8 mouse cellular contexts compared by ENCODE assay signal in the genomic region with DNA sequence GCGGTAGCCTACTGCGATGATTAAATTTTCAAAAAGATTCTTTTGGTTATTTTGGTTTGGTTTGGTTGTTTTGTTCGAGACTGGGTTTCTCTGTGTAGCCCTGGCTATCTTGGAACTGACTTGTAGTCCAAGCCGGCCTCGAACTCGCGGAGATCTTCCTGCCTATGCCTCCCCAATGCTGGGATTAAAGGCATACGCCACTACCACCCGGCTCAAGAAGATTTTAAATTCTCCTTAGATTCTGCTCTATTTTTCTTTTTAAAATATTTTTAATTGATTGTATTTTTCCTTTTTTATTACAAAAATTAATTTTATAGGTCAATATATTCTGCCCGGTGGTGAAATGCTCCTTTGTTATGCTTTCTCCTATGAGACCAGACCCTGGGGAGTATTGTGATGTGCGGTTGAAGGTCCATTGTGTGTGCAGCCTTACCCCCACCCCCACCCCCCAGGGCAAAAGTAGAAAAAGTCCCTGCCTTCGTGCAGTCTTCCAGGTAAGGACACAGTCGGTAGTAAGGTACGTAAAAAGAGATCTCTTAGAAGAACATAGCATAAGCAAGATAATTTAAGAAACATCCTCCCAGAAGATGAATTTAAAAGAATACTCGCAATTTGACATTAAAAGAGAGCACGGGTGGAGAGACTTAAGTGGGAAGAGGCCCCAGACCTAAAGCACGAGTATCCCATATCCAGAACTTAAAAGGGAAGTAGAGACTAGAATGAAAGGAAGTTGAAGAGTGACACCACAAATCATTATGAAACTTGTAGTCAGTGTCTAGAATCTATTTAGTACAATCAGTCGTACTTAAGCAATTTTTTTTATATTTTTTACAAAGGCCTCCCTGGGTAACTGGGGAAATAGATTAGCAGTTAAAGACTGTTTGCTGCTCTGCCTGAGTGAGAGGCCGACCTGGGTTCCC. TPM values are rescaled to one million over a fixed set of nuclear protein-coding genes. Genes with fewer than 3 reads are reported as not detected.
DNase-seq lines count a peak whose midpoint lies in the region; ATAC-seq and TF ChIP-seq lines count a peak whose summit lies in the region.

No protein-coding gene starts in this region.

- no peaks in the 10 kb centered on the region for H3K36me3 ChIP-seq in embryonic facial prominence, embryonic 11.5 days (replicated peaks; ENCODE audit: control insufficient read depth, insufficient read depth, low read depth, low read length)
- no peaks in the 10 kb centered on the region for H3K36me3 ChIP-seq in intestine, embryonic 16.5 days (ENCODE audit: control insufficient read depth, insufficient read depth, low read length)
- H3K36me3 ChIP-seq in myocyte (ENCODE audit: control insufficient read depth, insufficient read depth) = no peaks in the 10 kb centered on the region

- peak overlapping the region; percentile 71 for H3K4me2 ChIP-seq in embryonic facial prominence, embryonic 11.5 days (ENCODE audit: low read depth, low read length)
- H3K4me2 ChIP-seq in intestine, embryonic 16.5 days (ENCODE audit: low read depth, low read length) = peak overlapping the region; percentile 77
- H3K4me2 ChIP-seq in myocyte (ENCODE audit: low read depth) = peak overlapping the region; percentile 75

- H3K79me2 ChIP-seq in myocyte (ENCODE audit: control insufficient read depth, insufficient read depth) = peaks cover 42% of the 10 kb centered on the region

- H3K9me3 ChIP-seq in embryonic facial prominence, embryonic 11.5 days (replicated peaks; ENCODE audit: control insufficient read depth, low read length) = no peaks in the 10 kb centered on the region
- H3K9me3 ChIP-seq in intestine, embryonic 16.5 days (ENCODE audit: control insufficient read depth, low read length) = no peaks in the 10 kb centered on the region

- H3ac ChIP-seq in myocyte (ENCODE audit: control insufficient read depth, insufficient read length) = peak overlapping the region; percentile 87

- peak; percentile 64; the same call in 1 of the 2 replicates for ATAC-seq in embryonic facial prominence, embryonic 11.5 days (replicated peaks; ENCODE audit: insufficient number of reproducible peaks, low FRiP score, low TSS enrichment, low read depth)
- no peak for ATAC-seq in intestine, embryonic 16.5 days
- no peak for ATAC-seq in erythroid progenitor cell, adult 5-6 weeks (replicated peaks; ENCODE audit: low FRiP score, poor library complexity, severe bottlenecking)

- TF ChIP-seq POLR2A in myocyte (IDR thresholded peaks at IDR 0.05; ENCODE audit: insufficient read length, low read depth) = no peak

- no peaks in the 10 kb centered on the region for H3K27me3 ChIP-seq in embryonic facial prominence, embryonic 11.5 days (ENCODE audit: control insufficient read depth, insufficient read depth, low read length)
- no peaks in the 10 kb centered on the region for H3K27me3 ChIP-seq in intestine, embryonic 16.5 days (replicated peaks; ENCODE audit: control insufficient read depth, insufficient read depth, low read length)
- peaks cover 2% of the 10 kb centered on the region for H3K27me3 ChIP-seq in myocyte (ENCODE audit: control insufficient read depth, insufficient read depth, insufficient read length)

- H3K4me1 ChIP-seq in embryonic facial prominence, embryonic 11.5 days (ENCODE audit: control insufficient read depth, insufficient read depth, low read length) = no peaks in the 10 kb centered on the region
- peaks cover 20% of the 10 kb centered on the region for H3K4me1 ChIP-seq in intestine, embryonic 16.5 days (ENCODE audit: control insufficient read depth, insufficient read depth, low read length)

- H3K27ac ChIP-seq in layer of hippocampus, adult 2 months = peak overlapping the region; percentile 93
- H3K27ac ChIP-seq in embryonic facial prominence, embryonic 11.5 days (replicated peaks; ENCODE audit: low read depth, low read length) = no peak overlapping the region
- H3K27ac ChIP-seq in intestine, embryonic 16.5 days (ENCODE audit: low read length) = 0 out of 2 replicates have a peak overlapping the region, but pooled peaks have one; percentile 98

- H3K4me3 ChIP-seq in layer of hippocampus, adult 2 months = peak overlapping the region; percentile 86
- H3K4me3 ChIP-seq in embryonic facial prominence, embryonic 11.5 days (ENCODE audit: low read depth, low read length) = peak overlapping the region; percentile 97
- H3K4me3 ChIP-seq in intestine, embryonic 16.5 days (ENCODE audit: low read length) = peak overlapping the region; percentile 97
- H3K4me3 ChIP-seq in myocyte = peak overlapping the region; percentile 66

- H3K9ac ChIP-seq in embryonic facial prominence, embryonic 11.5 days (replicated peaks; ENCODE audit: low read length) = peak overlapping the region; percentile 95; the same call in 1 of the 2 replicates
- H3K9ac ChIP-seq in intestine, embryonic 16.5 days (ENCODE audit: low read depth, low read length) = peak overlapping the region; percentile 98

- WGBS in embryonic facial prominence, embryonic 11.5 days = 57% methylated on average over 19 of the region's 19 CpGs
- WGBS in intestine, embryonic 16.5 days = 48% methylated on average over 19 of the region's 19 CpGs

- DNase-seq in layer of hippocampus, adult 2 months (ENCODE audit: low spot score in 2 of 2) = no peak
- DNase-seq in layer of hippocampus, adult 9-10 months (ENCODE audit: low spot score) = no peak
- DNase-seq in embryonic facial prominence, embryonic 11.5 days (ENCODE audit: low spot score) = no peak
- DNase-seq in left cerebral cortex, adult 11 months (ENCODE audit: low spot score) = no peak
- no peak for DNase-seq in MN1 (ENCODE audit: low spot score)

- no peak for TF ChIP-seq CTCF in layer of hippocampus, adult 2 months (conservative IDR thresholded peaks at IDR 0.05)

TF ChIP-seq in myocyte, 11 proteins besides CTCF, POLR2A, EP300 and RAD21:
- TF ChIP-seq REST (IDR thresholded peaks at IDR 0.05; ENCODE audit: insufficient read depth, insufficient read length) = no peak
- TF ChIP-seq USF1 (IDR thresholded peaks at IDR 0.05; ENCODE audit: low read depth) = no peak
- TF ChIP-seq TCF12 (IDR thresholded peaks at IDR 0.05; ENCODE audit: insufficient read depth, poor library complexity, severe bottlenecking) = no peak
- no peak for TF ChIP-seq CEBPB (IDR thresholded peaks at IDR 0.05; ENCODE audit: insufficient read depth, poor library complexity, severe bottlenecking)
- no peak for TF ChIP-seq MYOG (IDR thresholded peaks at IDR 0.05; ENCODE audit: control insufficient read depth in 1 of 3, insufficient read depth in 1 of 3, insufficient read length in 2 of 3, low read depth in 2 of 3)
- TF ChIP-seq MAX (IDR thresholded peaks at IDR 0.05; ENCODE audit: low read depth) = no peak
- no peak for TF ChIP-seq TCF3 (IDR thresholded peaks at IDR 0.05; ENCODE audit: insufficient read length, low read depth)
- no peak for TF ChIP-seq SRF (IDR thresholded peaks at IDR 0.05; ENCODE audit: control insufficient read depth, insufficient read length, low read depth)
- TF ChIP-seq POLR2AphosphoS2 (IDR thresholded peaks at IDR 0.05; ENCODE audit: insufficient read length, low read depth) = no peak
- no peak for TF ChIP-seq E2F4 (IDR thresholded peaks at IDR 0.05; ENCODE audit: insufficient read depth)
- TF ChIP-seq MYOD1 (IDR thresholded peaks at IDR 0.05; ENCODE audit: control insufficient read depth in 1 of 3, insufficient read length in 2 of 3, low read depth in 2 of 3) = no peak

RNA-seq across cellular contexts. Expression of a gene that starts 0.6 kb away (rescaled TPM):
- 10 to 100 TPM; 58.9 to 66.1 TPM for total RNA-seq in layer of hippocampus, adult 2 months (2021)
- polyA plus RNA-seq in embryonic facial prominence, embryonic 11.5 days (2014; fragmentation: Nextera tagmentation; extraction: Ambion mirVana) = 46.1 and 51.4 TPM in 2 replicates
- 115 and 127 TPM in 2 replicates for polyA plus RNA-seq in intestine, embryonic 16.5 days (2015; fragmentation: Nextera tagmentation; extraction: Ambion mirVana)
- polyA plus RNA-seq in myocyte (2012; fragmentation: generic; extraction: Trizol) = 56.3 TPM
- total RNA-seq in erythroid progenitor cell, adult 5-6 weeks (2015; ENCODE audit: low replicate concordance) = 80.4 and 109 TPM in 2 replicates
- 68.8 and 102 TPM in 2 replicates for total RNA-seq in erythroid progenitor cell, adult 5-6 weeks (2017; ENCODE audit: low replicate concordance)

RNA-seq across cellular contexts. Expression of a gene that starts 32.7 kb away (rescaled TPM):
- 100 to 1,000 TPM; 199 to 202 TPM for total RNA-seq in layer of hippocampus, adult 2 months (2021)
- polyA plus RNA-seq in embryonic facial prominence, embryonic 11.5 days (2014; fragmentation: Nextera tagmentation; extraction: Ambion mirVana) = 30.2 and 34.2 TPM in 2 replicates
- polyA plus RNA-seq in intestine, embryonic 16.5 days (2015; fragmentation: Nextera tagmentation; extraction: Ambion mirVana) = 13.4 and 15.0 TPM in 2 replicates
- 6.6 TPM for polyA plus RNA-seq in myocyte (2012; fragmentation: generic; extraction: Trizol)
- 24.1 and 25.6 TPM in 2 replicates for total RNA-seq in erythroid progenitor cell, adult 5-6 weeks (2015; ENCODE audit: low replicate concordance)
- 31.3 and 36.2 TPM in 2 replicates for total RNA-seq in erythroid progenitor cell, adult 5-6 weeks (2017; ENCODE audit: low replicate concordance)
